Mouse (Mus musculus): ENCODE measurements at regions not wholly inside any gene's neighbourhood (a gene's known extent, or its start where the extent isn't known, plus 50 kb on each side); places are given as distances from the start of the nearest gene placed in this dataset.
A peak's percentile ranks its signal among the peaks of the same experiment; 100 is the strongest.

- no peak overlapping the region for H3K27ac ChIP-seq (replicated peaks; ENCODE audit: low read depth, low read length)
Observed at GRCm38 (mm10) chr13:43990281-43991101, 205.9 kb downstream of the Cd83 start.

GRCm38 (mm10) chr13:43991774-43992173 is 207.2 kb downstream of the Cd83 start:
- H3K36me3 ChIP-seq (ENCODE audit: control insufficient read depth, insufficient read depth, low read length): no peaks in the 10 kb centered on the region
- no peaks in the 10 kb centered on the region for H3K4me1 ChIP-seq (ENCODE audit: control insufficient read depth, insufficient read depth, low read length)
- no peaks in the 10 kb centered on the region for H3K9me3 ChIP-seq (ENCODE audit: control insufficient read depth, low read length)
- no peak overlapping the region for H3K4me3 ChIP-seq (ENCODE audit: low read depth, low read length)
- H3K9ac ChIP-seq (ENCODE audit: low read length): no peak overlapping the region
- H3K27me3 ChIP-seq (ENCODE audit: control insufficient read depth, insufficient read depth, low read length): no peaks in the 10 kb centered on the region
- no peak overlapping the region for H3K4me2 ChIP-seq (ENCODE audit: low read depth, severe bottlenecking)
- H3K27ac ChIP-seq (replicated peaks; ENCODE audit: low read depth, low read length): no peak overlapping the region
- WGBS: 57% methylated on average over 5 of the region's 5 CpGs
- DNase-seq (ENCODE audit: low spot score) (no peak), ATAC-seq (ENCODE audit: insufficient number of reproducible peaks, low FRiP score, low TSS enrichment, low read depth) (no peak)

More at GRCm38 (mm10) chr13:43990281-43991101, 205.9 kb downstream of the Cd83 start:
- ATAC-seq (ENCODE audit: insufficient number of reproducible peaks, low FRiP score, low TSS enrichment, low read depth) (no peak), DNase-seq (ENCODE audit: low spot score) (peak; percentile 54)
- Histone ChIP-seq H3K4me3 (ENCODE audit: low read depth, low read length) (no peak overlapping the region), H3K27me3 (ENCODE audit: control insufficient read depth, insufficient read depth, low read length) (no peaks in the 10 kb centered on the region), H3K36me3 (ENCODE audit: control insufficient read depth, insufficient read depth, low read length) (no peaks in the 10 kb centered on the region), H3K4me2 (ENCODE audit: low read depth, severe bottlenecking) (peak overlapping the region; percentile 2; the same call in 1 of the 2 replicates), H3K4me1 (ENCODE audit: control insufficient read depth, insufficient read depth, low read length) (no peaks in the 10 kb centered on the region), H3K9ac (ENCODE audit: low read length) (no peak overlapping the region), H3K9me3 (ENCODE audit: control insufficient read depth, low read length) (no peaks in the 10 kb centered on the region)
- 25% methylated on average over 16 of the region's 16 CpGs for WGBS

GRCm38 (mm10) chr13:43992968-43993367 is 208.4 kb downstream of the Cd83 start:
- ATAC-seq (ENCODE audit: insufficient number of reproducible peaks, low FRiP score, low TSS enrichment, low read depth): no peak
- H3K36me3 ChIP-seq (ENCODE audit: control insufficient read depth, insufficient read depth, low read length): no peaks in the 10 kb centered on the region
- H3K4me3 ChIP-seq (ENCODE audit: low read depth, low read length): no peak overlapping the region
- no peak overlapping the region for H3K9ac ChIP-seq (ENCODE audit: low read length)
- H3K27me3 ChIP-seq (ENCODE audit: control insufficient read depth, insufficient read depth, low read length): no peaks in the 10 kb centered on the region
- no peaks in the 10 kb centered on the region for H3K4me1 ChIP-seq (ENCODE audit: control insufficient read depth, insufficient read depth, low read length)
- H3K9me3 ChIP-seq (ENCODE audit: control insufficient read depth, low read length): no peaks in the 10 kb centered on the region
- no peak overlapping the region for H3K4me2 ChIP-seq (ENCODE audit: low read depth, severe bottlenecking)
- H3K27ac ChIP-seq (replicated peaks; ENCODE audit: low read depth, low read length): no peak overlapping the region
- DNase-seq (ENCODE audit: low spot score): no peak

GRCm38 (mm10) chr13:43994361-43994760 is 209.8 kb downstream of the Cd83 start:
- H3K4me2 ChIP-seq (ENCODE audit: low read depth, severe bottlenecking): no peak overlapping the region
- no peak for DNase-seq (ENCODE audit: low spot score)
- no peaks in the 10 kb centered on the region for H3K27me3 ChIP-seq (ENCODE audit: control insufficient read depth, insufficient read depth, low read length)
- WGBS: 84% methylated on average over 4 of the region's 4 CpGs
- H3K4me1 ChIP-seq (ENCODE audit: control insufficient read depth, insufficient read depth, low read length): no peaks in the 10 kb centered on the region
- no peak overlapping the region for H3K27ac ChIP-seq (replicated peaks; ENCODE audit: low read depth, low read length)
- no peaks in the 10 kb centered on the region for H3K36me3 ChIP-seq (ENCODE audit: control insufficient read depth, insufficient read depth, low read length)
- H3K9me3 ChIP-seq (ENCODE audit: control insufficient read depth, low read length): no peaks in the 10 kb centered on the region
- ATAC-seq (ENCODE audit: insufficient number of reproducible peaks, low FRiP score, low TSS enrichment, low read depth): no peak
- no peak overlapping the region for H3K4me3 ChIP-seq (ENCODE audit: low read depth, low read length)
- no peak overlapping the region for H3K9ac ChIP-seq (ENCODE audit: low read length)

- Histone ChIP-seq H3K9me3 (ENCODE audit: control insufficient read depth, low read length) (no peaks in the 10 kb centered on the region), H3K4me3 (ENCODE audit: low read depth, low read length) (no peak overlapping the region), H3K9ac (ENCODE audit: low read length) (no peak overlapping the region), H3K4me2 (ENCODE audit: low read depth, severe bottlenecking) (no peak overlapping the region), H3K36me3 (ENCODE audit: control insufficient read depth, insufficient read depth, low read length) (no peaks in the 10 kb centered on the region), H3K27me3 (ENCODE audit: control insufficient read depth, insufficient read depth, low read length) (no peaks in the 10 kb centered on the region), H3K27ac (replicated peaks; ENCODE audit: low read depth, low read length) (no peak overlapping the region), H3K4me1 (ENCODE audit: control insufficient read depth, insufficient read depth, low read length) (no peaks in the 10 kb centered on the region)
- DNase-seq (ENCODE audit: low spot score) (no peak), ATAC-seq (ENCODE audit: insufficient number of reproducible peaks, low FRiP score, low TSS enrichment, low read depth) (no peak)
- WGBS: 49% methylated on average over 3 of the region's 3 CpGs
Observed at GRCm38 (mm10) chr13:43995623-43996022, 211.0 kb downstream of the Cd83 start.

GRCm38 (mm10) chr13:44001861-44002545 is 217.4 kb downstream of the Cd83 start:
- H3K4me3 ChIP-seq (ENCODE audit: low read depth, low read length): no peak overlapping the region
- no peaks in the 10 kb centered on the region for H3K27me3 ChIP-seq (ENCODE audit: control insufficient read depth, insufficient read depth, low read length)
- no peak overlapping the region for H3K27ac ChIP-seq (replicated peaks; ENCODE audit: low read depth, low read length)
- H3K9ac ChIP-seq (ENCODE audit: low read length): no peak overlapping the region
- no peak overlapping the region for H3K4me2 ChIP-seq (ENCODE audit: low read depth, severe bottlenecking)
- H3K36me3 ChIP-seq (ENCODE audit: control insufficient read depth, insufficient read depth, low read length): no peaks in the 10 kb centered on the region
- WGBS: 87% methylated on average over 12 of the region's 12 CpGs
- DNase-seq (ENCODE audit: low spot score) (no peak), ATAC-seq (ENCODE audit: insufficient number of reproducible peaks, low FRiP score, low TSS enrichment, low read depth) (no peak)
- H3K9me3 ChIP-seq (ENCODE audit: control insufficient read depth, low read length): no peaks in the 10 kb centered on the region
- no peaks in the 10 kb centered on the region for H3K4me1 ChIP-seq (ENCODE audit: control insufficient read depth, insufficient read depth, low read length)

- no peak overlapping the region for H3K27ac ChIP-seq (replicated peaks; ENCODE audit: low read depth, low read length)
- DNase-seq (ENCODE audit: low spot score) (no peak), ATAC-seq (ENCODE audit: insufficient number of reproducible peaks, low FRiP score, low TSS enrichment, low read depth) (no peak)
- no peak overlapping the region for H3K4me2 ChIP-seq (ENCODE audit: low read depth, severe bottlenecking)
- no peaks in the 10 kb centered on the region for H3K4me1 ChIP-seq (ENCODE audit: control insufficient read depth, insufficient read depth, low read length)
- no peak overlapping the region for H3K4me3 ChIP-seq (ENCODE audit: low read depth, low read length)
- WGBS: 93% methylated on average over 2 of the region's 2 CpGs
- no peaks in the 10 kb centered on the region for H3K27me3 ChIP-seq (ENCODE audit: control insufficient read depth, insufficient read depth, low read length)
- no peaks in the 10 kb centered on the region for H3K36me3 ChIP-seq (ENCODE audit: control insufficient read depth, insufficient read depth, low read length)
- H3K9me3 ChIP-seq (ENCODE audit: control insufficient read depth, low read length): no peaks in the 10 kb centered on the region
- no peak overlapping the region for H3K9ac ChIP-seq (ENCODE audit: low read length)
Observed at GRCm38 (mm10) chr13:44012868-44013267, 228.3 kb downstream of the Cd83 start.

- Histone ChIP-seq H3K27ac (replicated peaks; ENCODE audit: low read depth, low read length) (no peak overlapping the region), H3K4me1 (ENCODE audit: control insufficient read depth, insufficient read depth, low read length) (peaks cover 9% of the 10 kb centered on the region), H3K9me3 (ENCODE audit: control insufficient read depth, low read length) (no peaks in the 10 kb centered on the region), H3K9ac (ENCODE audit: low read length) (no peak overlapping the region), H3K4me2 (ENCODE audit: low read depth, severe bottlenecking) (no peak overlapping the region), H3K27me3 (ENCODE audit: control insufficient read depth, insufficient read depth, low read length) (no peaks in the 10 kb centered on the region), H3K4me3 (ENCODE audit: low read depth, low read length) (no peak overlapping the region), H3K36me3 (ENCODE audit: control insufficient read depth, insufficient read depth, low read length) (no peaks in the 10 kb centered on the region)
- ATAC-seq (ENCODE audit: insufficient number of reproducible peaks, low FRiP score, low TSS enrichment, low read depth) (no peak), DNase-seq (ENCODE audit: low spot score) (no peak)
- WGBS: 36% methylated on average over 8 of the region's 8 CpGs
Observed at GRCm38 (mm10) chr13:44018489-44019303, 234.1 kb downstream of the Cd83 start.
